ENCODE assay signal across 19 mouse cellular contexts in the genomic region with DNA sequence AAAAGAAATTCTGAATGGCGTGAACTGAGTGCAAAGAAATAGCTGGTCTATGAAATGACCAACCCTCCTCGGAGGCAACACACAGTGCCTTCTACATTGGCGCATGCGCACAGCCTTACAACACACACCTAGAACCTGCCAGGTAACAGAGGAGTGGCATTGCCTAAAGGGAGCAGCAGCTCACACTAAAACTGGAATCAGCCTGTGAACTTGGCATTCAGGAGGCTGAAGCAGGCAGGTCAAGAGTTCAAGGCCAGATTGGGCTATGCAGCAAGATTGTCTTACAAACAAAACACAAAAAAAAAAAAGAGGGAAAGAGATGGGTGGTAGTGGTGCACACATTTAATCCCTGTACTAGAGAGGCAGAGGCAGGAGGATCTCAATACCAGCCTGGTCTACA. TPM values are rescaled to one million over a fixed set of nuclear protein-coding genes. Genes with fewer than 3 reads are reported as not detected.
"Had no signal": no experiment of that assay in that cellular context is flagged by ENCODE, and none has a peak within 500 bp of the region (broad histone marks: within the 10 kb centered on the region; RNA-seq: fewer than 3 reads in every experiment).

No protein-coding gene starts in this region.

- H3K4me2 ChIP-seq: limb, embryonic 13.5 days; liver, embryonic 11.5 days; lung, embryonic 14.5 days; midbrain, embryonic 12.5 days; midbrain, embryonic 15.5 days; neural tube, embryonic 12.5 days; neural tube, embryonic 15.5 days had no signal

- H3K27ac ChIP-seq: limb, embryonic 10.5 days; limb, embryonic 13.5 days; liver, embryonic 14.5 days; macrophage; midbrain, embryonic 12.5 days; midbrain, embryonic 15.5 days; neural tube, embryonic 12.5 days; neural tube, embryonic 15.5 days had no signal

- ATAC-seq: intestine, postnatal 0 days; liver, postnatal 0 days; lung, postnatal 0 days; midbrain, embryonic 15.5 days had no signal

- H3K9me3 ChIP-seq: limb, embryonic 10.5 days; limb, embryonic 13.5 days; midbrain, embryonic 12.5 days; midbrain, embryonic 15.5 days; neural tube, embryonic 12.5 days; neural tube, embryonic 15.5 days had no signal

- H3K27me3 ChIP-seq: limb, embryonic 13.5 days; midbrain, embryonic 12.5 days; midbrain, embryonic 15.5 days; neural tube, embryonic 12.5 days; neural tube, embryonic 15.5 days had no signal

- DNase-seq: kidney, postnatal 4 days; liver, postnatal 0 days; lung, embryonic 14.5 days; right cerebral cortex, adult 18-20 months; right cerebral cortex, postnatal 14 days; right cerebral cortex, postnatal 4 days; thymus, adult 2 months; thymus, postnatal 25 days had no signal

- H3K36me3 ChIP-seq: midbrain, embryonic 12.5 days; midbrain, embryonic 15.5 days; neural tube, embryonic 12.5 days; neural tube, embryonic 15.5 days had no signal

- H3K9ac ChIP-seq: limb, embryonic 13.5 days; liver, embryonic 14.5 days; liver, postnatal 0 days; lung, embryonic 14.5 days; midbrain, embryonic 12.5 days; midbrain, embryonic 15.5 days; neural tube, embryonic 12.5 days; neural tube, embryonic 15.5 days had no signal

- H3K4me3 ChIP-seq: limb, embryonic 10.5 days; limb, embryonic 13.5 days; midbrain, embryonic 12.5 days; midbrain, embryonic 15.5 days; neural tube, embryonic 12.5 days; neural tube, embryonic 15.5 days had no signal

RNA-seq across cellular contexts. Expression of gene Fgfr2, which starts 13.7 kb away (rescaled TPM):
- polyA plus RNA-seq: macrophage had no signal
